Mouse (Mus musculus): ENCODE data around the gene Rnf181. TPM values are rescaled to one million over a fixed set of nuclear protein-coding genes. Genes with fewer than 3 reads are reported as not detected.
A peak's percentile ranks its signal among the peaks of the same experiment; 100 is the strongest.

Gene Rnf181
- 100 to 1,000 TPM; 176 to 188 TPM for total RNA-seq (2021)
- long read RNA-seq, experiment 1, transcript Rnf181-214 (1 exons, 2,410 nt) = minor isoform, 20 of 306 reads
- long read RNA-seq, experiment 1, transcript Rnf181-201 (5 exons, 1,434 nt) = major isoform, 187 of 306 reads
- long read RNA-seq, experiment 1, partial matches to known transcripts = 43 of 306 reads
- long read RNA-seq, experiment 1, other reads (novel, unspliced or antisense) = 49 of 306 reads
- long read RNA-seq, experiment 2, transcript Rnf181-201 (5 exons, 1,434 nt) = major isoform, 85 of 141 reads
- long read RNA-seq, experiment 2, partial matches to known transcripts = 16 of 141 reads
- long read RNA-seq, experiment 2, other reads (novel, unspliced or antisense) = 35 of 141 reads

GRCm38 (mm10) chr6:72366844-72367443 lies at the start of gene Rnf181:
TSS of gene Rnf181 (minus strand) at chr6:72366956.
- no peak for DNase-seq

DNA sequence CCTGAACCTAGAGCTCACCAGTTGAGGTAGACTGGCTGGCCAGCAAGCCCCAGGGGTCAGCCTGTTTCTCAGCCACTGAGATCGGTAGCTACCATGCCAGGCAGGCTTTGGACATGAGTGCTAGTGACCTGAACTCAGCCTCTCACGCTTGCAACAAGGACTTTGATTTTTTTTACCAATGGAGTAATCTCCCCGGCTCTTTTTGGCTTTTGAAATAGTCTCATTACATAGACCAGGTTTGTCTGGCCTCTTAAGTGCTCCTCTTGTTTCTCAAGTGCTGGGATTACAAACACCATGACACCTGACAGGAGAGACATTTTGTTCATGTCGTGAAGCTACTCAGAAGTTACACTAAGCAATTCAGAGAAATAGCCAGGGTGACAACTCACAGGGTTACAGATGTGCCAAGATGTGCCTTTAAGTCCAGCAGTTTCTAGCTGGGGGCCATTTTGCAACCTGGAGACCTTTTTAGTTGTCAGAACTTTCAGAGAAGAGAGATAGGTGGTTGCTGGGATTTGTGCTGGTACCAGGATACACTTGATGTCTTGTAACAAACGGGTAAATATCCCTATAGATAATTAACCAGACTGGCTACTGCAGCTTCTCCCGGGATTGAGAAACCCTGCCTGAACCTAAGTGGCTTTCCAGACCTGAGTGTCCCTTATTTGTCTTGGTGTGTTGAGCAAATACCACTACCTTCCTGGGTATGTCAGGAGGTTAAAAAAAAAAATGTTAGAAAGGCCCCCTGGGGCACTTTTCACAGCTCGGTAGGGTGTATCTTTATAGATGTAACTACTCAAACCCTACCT lies 49.4 kb upstream of the Rnf181 start:
- no peak for DNase-seq

- no peak for DNase-seq
These were observed 48.4 kb upstream of the Rnf181 start for GRCm38 (mm10) chr6:72415181-72415580.

- DNase-seq = peak; percentile 97
These were observed 47.5 kb upstream of the Rnf181 start, which contains the start of gene Ggcx for GRCm38 (mm10) chr6:72414076-72414756. TSS of gene Ggcx (plus strand) at chr6:72414308.

DNA sequence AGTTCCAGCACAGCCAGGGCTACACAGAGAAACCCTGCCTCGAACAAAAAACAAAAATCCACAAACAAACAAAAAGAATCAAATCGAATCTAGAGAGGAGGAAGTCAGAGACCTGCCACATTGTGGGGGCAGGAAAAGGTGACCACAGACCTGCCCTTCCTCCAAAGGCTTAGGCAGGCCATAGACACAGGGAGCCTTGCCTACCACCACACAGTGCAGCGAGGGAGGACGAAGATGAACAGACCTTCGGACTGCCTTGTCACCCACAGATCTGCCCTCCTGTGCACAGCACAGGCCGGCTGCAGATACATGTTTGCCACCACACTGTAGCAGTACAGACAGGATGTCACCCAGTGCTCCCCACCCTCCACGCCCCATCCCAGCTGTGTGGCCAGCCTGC lies 43.8 kb upstream of the Rnf181 start:
- no peak for DNase-seq

GRCm38 (mm10) chr6:72410003-72410402 lies 43.2 kb upstream of the Rnf181 start:
- DNase-seq = no peak

DNA sequence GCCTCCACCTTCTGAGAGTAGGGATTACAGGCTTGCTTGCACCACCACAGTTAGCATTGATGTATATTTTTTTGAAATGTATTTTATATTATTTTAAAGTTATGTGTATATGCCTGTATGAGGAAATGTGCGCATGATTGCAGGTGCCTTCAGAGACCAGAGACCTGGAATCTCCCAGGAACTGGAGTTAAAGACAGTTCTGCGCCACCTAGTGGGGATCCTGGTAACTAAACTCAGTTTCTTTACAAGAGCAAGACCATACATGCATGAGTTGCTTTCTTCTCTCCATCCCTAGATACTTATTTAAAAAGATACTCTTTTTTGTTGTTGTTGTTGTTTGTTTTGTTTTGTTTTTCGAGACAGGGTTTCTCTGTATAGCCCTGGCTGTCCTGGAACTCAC lies 42.8 kb upstream of the Rnf181 start:
- peak; percentile 79 for DNase-seq

- peak; percentile 92 for DNase-seq
These were observed 40.4 kb upstream of the Rnf181 start for GRCm38 (mm10) chr6:72407119-72407518.

DNA sequence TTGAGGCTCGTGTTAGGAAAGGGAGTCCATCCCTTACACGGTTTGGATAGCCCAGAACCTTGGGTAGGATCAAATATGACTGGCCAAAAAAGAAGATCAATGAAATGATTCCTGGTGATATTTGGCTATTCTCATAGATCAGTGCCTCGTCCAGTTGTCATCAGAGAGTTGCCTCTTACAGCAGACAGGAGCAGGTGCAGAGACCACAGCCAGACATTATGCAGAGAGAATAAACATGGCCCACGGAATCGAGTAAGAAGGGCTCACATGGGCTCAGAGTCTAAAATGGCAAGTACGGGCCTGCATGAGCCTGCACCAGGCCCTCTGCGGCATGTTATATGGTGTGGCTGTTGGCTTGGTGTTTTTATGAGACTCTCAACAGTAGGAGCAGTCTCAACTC lies 38.6 kb upstream of the Rnf181 start:
- DNase-seq = no peak

GRCm38 (mm10) chr6:72401875-72402274 lies 35.1 kb upstream of the Rnf181 start:
- DNase-seq = peak; percentile 85

DNA sequence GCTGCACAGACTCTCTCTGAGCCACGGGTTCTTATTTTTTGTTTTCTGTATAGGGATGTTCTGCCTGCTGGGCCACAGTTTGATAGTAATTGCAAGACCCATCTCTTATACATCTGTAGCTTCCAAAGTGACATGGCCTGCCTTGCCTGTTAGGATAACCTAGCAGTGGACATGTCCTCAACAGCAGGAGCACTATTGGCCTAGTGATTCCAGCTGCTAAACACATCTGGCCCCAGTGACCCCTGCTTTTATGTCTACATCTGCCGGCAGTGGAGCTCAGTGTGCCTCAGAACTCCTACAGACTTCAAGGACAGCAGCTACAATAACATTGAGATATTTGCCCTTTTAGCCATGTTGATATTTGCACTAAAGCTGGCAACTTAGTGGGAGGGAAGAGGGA lies 33.2 kb upstream of the Rnf181 start:
- no peak for DNase-seq

- no peak for DNase-seq
These were observed 30.1 kb upstream of the Rnf181 start for GRCm38 (mm10) chr6:72396837-72397251.

- DNase-seq = no peak
These were observed 25.6 kb upstream of the Rnf181 start for GRCm38 (mm10) chr6:72392341-72392740.

DNA sequence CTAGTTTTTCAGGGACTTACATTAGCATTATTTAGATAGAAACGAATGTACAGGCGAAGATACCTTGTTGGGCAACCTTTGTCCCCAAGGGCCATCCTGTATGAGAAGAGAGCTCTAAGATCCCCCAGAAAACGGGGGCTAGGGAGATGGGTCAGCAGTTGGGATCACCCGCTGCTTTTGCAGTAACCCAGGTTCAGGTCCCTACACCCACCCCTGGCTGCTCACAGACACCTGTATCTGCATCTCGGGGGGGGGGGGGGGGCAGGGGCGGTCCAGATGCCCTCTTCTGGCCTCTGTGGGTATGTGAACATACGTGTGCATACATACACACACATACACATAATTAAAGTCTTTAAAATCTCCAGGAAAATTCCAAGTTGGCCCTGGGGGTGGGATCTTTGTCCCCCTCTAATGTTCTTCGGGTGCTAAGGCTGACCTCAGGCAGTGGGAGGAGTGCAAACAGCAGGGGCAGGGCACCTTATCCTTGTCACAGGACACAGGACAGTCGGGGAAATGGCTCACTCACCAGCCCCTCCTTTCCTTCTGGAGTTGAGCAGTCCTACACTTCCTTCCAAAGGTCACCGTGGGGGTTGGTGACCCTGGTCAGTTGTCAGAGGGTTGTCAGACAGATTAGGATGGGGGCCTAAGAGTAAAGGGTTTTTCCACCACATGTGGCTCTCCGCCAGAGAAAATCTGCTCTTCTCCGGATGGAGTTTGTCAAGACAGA lies 24.2 kb upstream of the Rnf181 start:
- peak; percentile 79 for DNase-seq

GRCm38 (mm10) chr6:72389941-72390771 lies 23.4 kb upstream of the Rnf181 start, which contains the start of gene Vamp8:
TSS of gene Vamp8 (minus strand) at chr6:72390703.
- peak; percentile 90 for DNase-seq

- DNase-seq = peak; percentile 58
These were observed 22.8 kb upstream of the Rnf181 start for GRCm38 (mm10) chr6:72389471-72389940.

DNA sequence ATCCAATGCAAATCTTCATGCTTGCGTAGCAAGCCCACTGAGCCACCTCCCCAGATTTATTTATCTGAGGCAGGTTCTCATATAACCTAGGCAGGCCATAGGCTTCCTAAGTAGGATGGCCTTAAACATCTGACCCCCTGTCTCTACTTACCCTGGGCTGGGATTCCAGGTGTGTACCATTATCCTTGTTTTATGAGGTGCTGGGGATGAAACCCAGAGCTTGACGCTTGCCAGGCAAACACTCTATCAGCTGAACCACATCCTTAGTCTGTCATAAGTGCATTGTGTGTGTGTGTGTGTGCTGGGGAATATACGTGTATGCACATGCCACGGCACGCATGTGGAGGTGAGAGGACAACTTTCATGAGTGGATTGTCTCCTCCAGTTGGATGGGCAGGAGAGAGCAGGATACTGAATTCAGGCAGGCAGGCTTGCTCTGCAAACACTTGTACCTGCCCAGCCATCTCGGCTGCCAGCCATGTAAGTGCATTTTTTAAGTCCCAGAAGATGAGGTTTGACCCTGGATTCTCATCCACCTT lies 22.1 kb upstream of the Rnf181 start:
- no peak for DNase-seq

DNA sequence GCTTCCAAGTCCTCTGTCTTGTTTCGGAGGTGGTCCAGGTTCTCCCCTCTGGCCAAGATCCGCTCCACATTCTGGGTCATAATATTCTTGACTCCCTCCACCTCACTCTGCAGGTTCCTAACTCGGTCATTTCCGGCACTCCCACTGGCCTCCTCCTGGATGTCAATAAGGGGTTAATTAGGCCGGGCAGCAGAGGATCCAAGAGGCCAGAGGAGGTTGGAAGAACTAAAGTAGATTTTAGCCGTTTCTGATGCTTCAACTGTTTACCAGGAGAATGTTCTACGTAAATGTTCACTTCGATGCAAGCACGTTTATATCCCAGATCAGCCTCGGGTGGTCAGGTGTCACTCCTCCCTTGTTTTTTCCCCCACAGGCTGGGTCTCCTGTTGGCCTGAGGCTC lies 21.5 kb upstream of the Rnf181 start:
- no peak for DNase-seq

GRCm38 (mm10) chr6:72387816-72388215 lies 21.1 kb upstream of the Rnf181 start:
- no peak for DNase-seq

GRCm38 (mm10) chr6:72386561-72386960 lies 19.8 kb upstream of the Rnf181 start:
- no peak for DNase-seq

Data from adrenal gland, postnatal 10 days (tissue).